Mouse (Mus musculus) lung, postnatal 36 days (tissue): ENCODE measurements around the gene Nup188.

ENCODE experiments used
- DNase-seq: peaks from one replicate; pipeline ENCODE4 v3.0.0; 2022; ENCODE audit warnings: mixed read lengths

Nup188 gene

GRCm38 (mm10) chr2:30392577-30393369 lies 106.6 kb downstream of the Nup188 start:
- peak; percentile 94 for DNase-seq

GRCm38 (mm10) chr2:30393370-30393656 lies 107.1 kb downstream of the Nup188 start:
- no peak for DNase-seq
